Mouse (Mus musculus) gastrocnemius, postnatal 14 days (tissue): Measurements from ENCODE around the gene Pnp2. TPM values are rescaled to one million over a fixed set of nuclear protein-coding genes. Genes with fewer than 3 reads are reported as not detected.
"Not testable (repeated sequence)": the region's sequence is repeated elsewhere in the genome, so short reads cannot be mapped to it uniquely, and the experiment has no call there.

Experiments used
- DNase-seq: peaks from one replicate; pipeline ENCODE4 v3.0.0; 2021; ENCODE audit warnings: mixed read lengths
- intact Hi-C: fragments of 180-260 bp; cut with DNase I; formaldehyde crosslinking; loops from one replicate; pipeline ENCODE4 v1.15.1; 2025; ENCODE audit warnings: low total_unique reads
- total RNA-seq, 2 experiments: library from RNA; stranded (reverse); gene quantifications; 2 replicates each; pipeline ENCODE4 v1.2.3; 2021

The Pnp2 gene
- total RNA-seq, 2 experiments from 2014 or later: 0.29 to 0.49 TPM

- DNase-seq, intact Hi-C loops: not testable (repeated sequence)
Observed at GRCm38 (mm10) chr14:50945526-50945925, 10.3 kb upstream of the Pnp2 start.

GRCm38 (mm10) chr14:50955487-50955886 is 305 bp upstream of the Pnp2 start:
- no peak for DNase-seq
- intact Hi-C loops: no loop called here

- DNase-seq, intact Hi-C loops: not testable (repeated sequence)
Observed at GRCm38 (mm10) chr14:50956724-50957123, 932 bp downstream of the Pnp2 start.

GRCm38 (mm10) chr14:50957146-50957545 is 1.4 kb downstream of the Pnp2 start:
- DNase-seq, intact Hi-C loops: not testable (repeated sequence)

DNA sequence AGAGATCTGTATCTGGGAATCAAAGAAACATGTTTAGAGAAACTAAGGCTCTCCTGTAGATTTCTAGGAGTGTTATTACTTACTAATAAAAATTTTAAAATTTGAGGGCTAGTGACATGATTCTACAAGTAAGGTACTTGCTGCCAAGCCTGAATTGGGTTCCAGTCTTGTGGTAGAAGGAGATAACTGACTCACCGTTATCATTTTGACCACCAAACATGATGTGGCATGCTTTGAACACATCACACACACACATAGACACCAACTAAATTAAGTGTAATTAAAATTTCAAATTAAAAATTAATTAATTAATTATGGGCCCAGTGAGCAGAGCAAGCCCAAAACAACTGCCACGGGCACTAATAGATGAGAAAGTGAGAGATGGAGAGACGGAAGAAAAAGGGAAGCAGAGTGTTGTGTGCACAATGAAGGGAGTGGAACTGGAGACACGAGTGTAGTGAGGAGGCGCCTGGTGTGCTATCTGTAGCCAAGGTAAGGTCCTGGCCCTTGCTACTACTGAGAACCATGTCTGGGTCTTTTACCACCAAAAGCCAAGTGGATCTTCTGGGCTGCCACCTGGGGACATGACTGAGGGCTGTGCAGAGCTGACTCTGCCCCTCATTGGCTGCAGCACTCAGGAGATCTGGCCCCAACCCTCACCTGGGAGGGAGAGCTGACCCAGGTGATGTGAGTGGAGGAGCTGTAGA is 2.6 kb downstream of the Pnp2 start:
- DNase-seq, intact Hi-C loops: not testable (repeated sequence)

- intact Hi-C loops: no loop called here
- DNase-seq: no peak
Observed at GRCm38 (mm10) chr14:50968216-50968980, 12.6 kb downstream of the Pnp2 start.

GRCm38 (mm10) chr14:50969041-50969440 is 13.2 kb downstream of the Pnp2 start:
- DNase-seq: no peak
- intact Hi-C loops: no loop called here

- no peak for DNase-seq
- intact Hi-C loops: no loop called here
Observed at GRCm38 (mm10) chr14:50969558-50970544, 14.1 kb downstream of the Pnp2 start.

DNA sequence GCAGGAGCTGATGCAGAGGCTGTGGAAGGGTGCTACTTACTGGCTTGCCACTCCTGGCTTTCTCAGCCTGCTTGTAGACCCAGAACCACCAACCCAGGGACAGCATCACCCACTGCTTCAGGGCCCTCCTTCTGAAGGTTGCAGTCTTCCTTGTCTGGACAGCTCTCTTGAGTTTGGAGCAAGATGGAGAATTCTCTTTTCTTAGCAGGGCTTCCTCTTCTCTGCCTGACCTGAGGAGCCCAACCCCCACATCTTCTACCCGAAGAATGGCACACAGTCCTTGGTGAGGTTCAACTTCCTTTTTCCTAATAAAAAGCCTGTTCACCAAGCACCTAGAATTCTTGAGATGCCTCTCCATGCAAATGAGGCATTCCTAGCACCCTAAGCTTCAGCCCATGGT is 15.0 kb downstream of the Pnp2 start:
- intact Hi-C loops: no loop called here
- no peak for DNase-seq

GRCm38 (mm10) chr14:50973054-50973453 is 17.3 kb downstream of the Pnp2 start:
- DNase-seq, intact Hi-C loops: not testable (repeated sequence)

- intact Hi-C loops: no loop called here
- DNase-seq: no peak
Observed at GRCm38 (mm10) chr14:50973700-50974099, 17.9 kb downstream of the Pnp2 start.

DNA sequence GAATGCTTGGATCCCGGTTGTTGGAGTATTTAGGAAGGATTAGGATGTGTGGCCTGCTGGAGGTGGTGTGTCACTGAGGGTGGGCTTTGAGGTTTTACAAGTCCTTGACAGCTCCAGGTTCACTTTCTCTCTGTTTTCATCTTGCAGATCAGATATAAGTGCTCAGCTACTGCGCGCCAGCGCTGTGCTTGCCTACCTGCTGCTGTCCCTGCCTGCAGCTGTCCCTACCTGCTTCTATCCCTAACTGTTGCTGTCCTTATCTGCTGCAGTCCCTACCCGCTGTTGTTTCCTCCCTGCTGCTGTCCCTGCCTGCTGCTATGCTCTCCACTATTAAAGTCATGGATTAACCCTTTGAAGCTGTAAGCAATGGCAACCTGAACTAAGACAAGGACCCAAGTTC is 19.2 kb downstream of the Pnp2 start:
- intact Hi-C loops: no loop called here
- no peak for DNase-seq

GRCm38 (mm10) chr14:50976674-50977073 is 20.9 kb downstream of the Pnp2 start:
- intact Hi-C loops: no loop called here
- no peak for DNase-seq

DNA sequence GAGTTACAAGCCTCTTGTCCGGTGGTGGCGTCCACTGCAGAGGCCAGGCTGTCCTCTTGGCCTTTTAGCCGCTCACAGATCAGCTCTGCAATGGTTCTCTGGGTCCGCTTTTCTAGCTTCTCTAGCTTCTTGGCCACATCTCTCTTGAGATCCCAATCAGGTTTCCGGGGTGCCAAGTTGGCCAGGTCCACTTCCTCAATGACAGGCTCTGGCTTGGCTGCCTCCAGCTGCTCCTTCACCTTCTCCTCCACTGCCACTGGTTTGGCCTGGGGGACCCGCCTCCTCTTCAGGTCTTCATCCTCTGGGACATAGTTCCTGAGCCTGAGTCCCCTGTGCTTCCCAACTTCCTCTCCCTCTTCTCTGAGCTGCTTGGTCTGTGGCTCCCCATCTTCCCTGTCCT is 22.7 kb downstream of the Pnp2 start:
- intact Hi-C loops: not testable (repeated sequence)

DNA sequence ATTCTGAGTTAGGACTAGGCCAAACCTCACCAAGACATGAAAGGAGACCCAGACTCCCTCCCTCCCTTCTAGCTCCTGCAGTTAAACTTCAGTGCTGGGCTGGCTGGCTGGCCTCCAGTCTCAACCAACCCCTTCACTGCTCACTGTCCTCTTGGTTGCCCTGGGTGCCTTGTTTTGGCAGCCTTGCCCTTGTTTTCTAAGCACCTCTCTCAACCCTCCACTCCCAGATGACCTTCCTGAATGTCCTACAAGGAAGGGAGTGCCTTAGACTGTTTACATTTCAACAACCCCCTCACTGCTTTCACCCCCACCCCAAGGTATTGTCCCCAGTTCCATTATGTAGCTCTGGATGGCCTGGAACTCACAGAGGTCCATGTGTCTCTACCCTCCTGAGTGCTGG is 23.8 kb downstream of the Pnp2 start:
- intact Hi-C loops: no loop called here

More for the DNA sequence above, 22.7 kb downstream of the Pnp2 start:
- not testable (repeated sequence) for DNase-seq

GRCm38 (mm10) chr14:50981207-50981606 is 25.4 kb downstream of the Pnp2 start:
- intact Hi-C loops: no loop called here
- DNase-seq: no peak

More for the DNA sequence above, 23.8 kb downstream of the Pnp2 start:
- no peak for DNase-seq

DNA sequence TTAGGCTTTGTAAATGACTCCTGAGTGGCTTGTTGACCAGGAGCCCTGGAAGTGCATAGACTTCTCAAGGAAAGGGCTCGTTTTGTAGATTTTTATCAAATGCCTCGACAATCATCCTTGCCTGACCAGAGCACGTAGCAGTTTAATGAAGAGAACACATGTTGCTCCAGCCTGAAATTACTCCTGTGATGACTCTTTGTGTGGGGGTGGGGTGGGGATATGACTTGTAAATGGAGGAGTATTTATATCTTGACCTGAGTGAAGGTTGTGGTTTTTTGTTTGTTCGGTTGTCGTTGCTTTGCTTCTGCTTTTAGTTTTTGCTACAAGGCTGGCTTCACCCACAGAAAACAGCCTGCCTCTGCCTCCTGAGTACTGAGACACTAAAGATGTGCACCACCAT is 26.0 kb downstream of the Pnp2 start:
- intact Hi-C loops: no loop called here
- no peak for DNase-seq

GRCm38 (mm10) chr14:50987668-50988067 is 31.9 kb downstream of the Pnp2 start:
- intact Hi-C loops: no loop called here
- no peak for DNase-seq

- intact Hi-C loops: no loop called here
- DNase-seq: no peak
Observed at GRCm38 (mm10) chr14:50991037-50991436, 35.2 kb downstream of the Pnp2 start.

GRCm38 (mm10) chr14:50997088-50997487 is 41.3 kb downstream of the Pnp2 start:
- intact Hi-C loops: no loop called here
- no peak for DNase-seq
